Mouse (Mus musculus): ENCODE data around the gene Evl.
"Not testable (repeated sequence)": the region's sequence is repeated elsewhere in the genome, so short reads cannot be mapped to it uniquely, and the experiment has no call there.

Evl gene

GRCm38 (mm10) chr12:108699576-108699975 lies 145.1 kb downstream of the Evl start:
- DNase-seq, result no peak

GRCm38 (mm10) chr12:108700037-108700436 lies 145.5 kb downstream of the Evl start:
- DNase-seq, result no peak

GRCm38 (mm10) chr12:108701221-108701620 lies 146.7 kb downstream of the Evl start:
- no peak for DNase-seq

- DNase-seq, result no peak
Observed at GRCm38 (mm10) chr12:108702185-108702584, 147.7 kb downstream of the Evl start, which contains the start of gene Degs2. Degs2 (minus strand) TSS chr12:108702315.

- DNase-seq, result no peak
Observed at GRCm38 (mm10) chr12:108705486-108705885, 151.0 kb downstream of the Evl start.

GRCm38 (mm10) chr12:108706129-108706528 lies 151.6 kb downstream of the Evl start:
- DNase-seq, result no peak

GRCm38 (mm10) chr12:108709386-108709785 lies 154.9 kb downstream of the Evl start:
- no peak for DNase-seq

- no peak for DNase-seq
Observed at GRCm38 (mm10) chr12:108709964-108710765, 155.6 kb downstream of the Evl start.

GRCm38 (mm10) chr12:108710861-108711615 lies 156.5 kb downstream of the Evl start:
- no peak for DNase-seq

- DNase-seq, result no peak
Observed at GRCm38 (mm10) chr12:108712481-108712880, 158.0 kb downstream of the Evl start.

GRCm38 (mm10) chr12:108713972-108714371 lies 159.5 kb downstream of the Evl start:
- DNase-seq, result not testable (repeated sequence)

- no peak for DNase-seq
Observed at GRCm38 (mm10) chr12:108715854-108716253, 161.3 kb downstream of the Evl start.

- DNase-seq, result no peak
Observed at GRCm38 (mm10) chr12:108718485-108718884, 164.0 kb downstream of the Evl start.

GRCm38 (mm10) chr12:108722464-108722863 lies 167.9 kb downstream of the Evl start:
- no peak for DNase-seq

- no peak for DNase-seq
Observed at GRCm38 (mm10) chr12:108723841-108724240, 169.3 kb downstream of the Evl start.

- DNase-seq, result no peak
Observed at GRCm38 (mm10) chr12:108734386-108734785, 179.9 kb downstream of the Evl start.

- no peak for DNase-seq
Observed at GRCm38 (mm10) chr12:108737838-108738237, 183.3 kb downstream of the Evl start.

All from cerebellum, postnatal 25 days (tissue).